Mouse (Mus musculus): ENCODE measurements around the gene Pnrc2. TPM values are rescaled to one million over a fixed set of nuclear protein-coding genes. Genes with fewer than 3 reads are reported as not detected.

The Pnrc2 gene
- total RNA-seq (2017): 315 and 327 TPM in 2 replicates

DNA sequence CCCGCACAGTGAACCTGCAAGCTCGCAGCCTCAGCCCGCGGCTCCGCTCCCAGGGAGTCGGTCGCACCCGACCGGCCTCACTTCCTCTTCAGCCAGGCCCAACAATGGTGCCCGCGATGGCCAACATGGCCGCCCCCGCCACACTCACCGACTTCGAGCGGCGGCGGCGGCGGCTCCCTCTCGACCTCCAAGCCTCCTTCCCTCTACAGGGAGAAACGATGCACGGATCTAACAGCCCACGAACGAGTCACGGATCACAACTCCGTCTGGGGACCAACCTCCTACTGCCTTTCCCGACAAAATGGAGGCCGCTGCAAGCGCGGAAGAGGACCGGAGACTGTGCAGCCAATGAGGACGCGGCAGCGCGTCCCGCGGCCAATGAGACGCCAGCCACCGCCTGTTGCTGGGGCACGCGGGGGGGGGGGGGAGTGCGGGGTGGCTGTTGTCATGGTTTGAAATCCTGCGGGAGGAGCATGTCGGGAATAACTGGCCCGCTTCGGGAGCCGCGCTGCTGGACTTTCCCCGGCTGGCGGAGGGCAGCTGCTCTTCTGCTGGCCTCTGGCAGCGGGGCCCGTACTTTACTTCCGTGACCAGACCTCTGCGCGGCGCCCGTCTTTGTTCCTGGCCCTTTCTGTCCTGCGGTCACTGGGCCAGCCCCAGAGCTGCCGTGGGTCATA, at the start of gene Pnrc2:
Gene Pnrc2 (minus strand): TSS at position 325 of the 677 bp plus-strand sequence.
- ATAC-seq (ENCODE audit: extremely low read depth, insufficient number of reproducible peaks, low FRiP score, poor library complexity, severe bottlenecking): peak; percentile 49

GRCm38 (mm10) chr4:135922190-135922589, 48.5 kb upstream of the Pnrc2 start:
- ATAC-seq (ENCODE audit: extremely low read depth, insufficient number of reproducible peaks, low FRiP score, poor library complexity, severe bottlenecking): no peak

DNA sequence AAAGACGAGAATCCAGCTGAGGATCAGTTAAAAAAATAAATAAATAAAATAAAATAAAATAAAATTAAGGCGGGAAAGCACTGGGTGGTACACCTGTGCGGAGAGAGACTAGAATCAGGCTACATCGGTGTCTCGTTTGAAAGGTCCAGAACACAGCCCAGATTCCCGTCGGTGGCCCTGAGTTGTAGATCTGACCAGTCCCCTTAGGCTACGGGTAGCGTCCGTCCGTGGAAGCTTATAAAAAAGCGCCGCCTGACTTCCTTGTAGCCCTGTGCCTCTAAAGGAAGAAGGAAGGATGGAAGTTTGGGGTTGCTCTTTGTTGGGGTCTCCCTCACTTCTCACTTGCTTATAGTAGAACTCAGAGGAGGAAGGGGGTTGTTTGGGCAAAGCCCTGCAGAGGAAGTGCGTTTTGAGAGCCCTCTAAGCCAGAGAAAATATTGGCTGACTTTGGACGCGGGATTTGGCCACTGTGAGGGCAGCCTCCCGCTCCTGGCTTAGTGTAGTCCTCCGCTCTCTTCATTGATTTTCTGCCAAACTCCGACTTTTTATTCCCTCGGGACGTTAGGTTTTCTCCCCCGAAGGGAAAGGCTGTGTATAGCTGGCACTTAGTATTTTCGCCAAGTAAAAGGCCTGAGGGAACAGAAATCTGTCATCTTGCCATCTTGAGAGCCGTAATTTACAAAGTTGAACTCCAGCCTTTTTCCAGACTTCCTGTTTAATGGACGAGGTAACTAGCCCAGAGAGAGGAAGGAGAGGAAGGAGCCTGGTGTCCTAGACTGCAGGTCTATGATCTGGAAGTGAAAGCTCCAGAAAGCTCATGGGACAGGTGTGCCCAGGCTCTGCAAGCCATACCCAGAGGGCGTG, 47.8 kb upstream of the Pnrc2 start:
- no peak for ATAC-seq (ENCODE audit: extremely low read depth, insufficient number of reproducible peaks, low FRiP score, poor library complexity, severe bottlenecking)

- ATAC-seq (ENCODE audit: extremely low read depth, insufficient number of reproducible peaks, low FRiP score, poor library complexity, severe bottlenecking): peak; percentile 90
Observed at GRCm38 (mm10) chr4:135920304-135921241, 46.9 kb upstream of the Pnrc2 start, which contains the start of gene Fuca1. Gene Fuca1 (plus strand): TSS chr4:135920735.

GRCm38 (mm10) chr4:135919280-135919639, 45.6 kb upstream of the Pnrc2 start:
- ATAC-seq (ENCODE audit: extremely low read depth, insufficient number of reproducible peaks, low FRiP score, poor library complexity, severe bottlenecking): no peak

DNA sequence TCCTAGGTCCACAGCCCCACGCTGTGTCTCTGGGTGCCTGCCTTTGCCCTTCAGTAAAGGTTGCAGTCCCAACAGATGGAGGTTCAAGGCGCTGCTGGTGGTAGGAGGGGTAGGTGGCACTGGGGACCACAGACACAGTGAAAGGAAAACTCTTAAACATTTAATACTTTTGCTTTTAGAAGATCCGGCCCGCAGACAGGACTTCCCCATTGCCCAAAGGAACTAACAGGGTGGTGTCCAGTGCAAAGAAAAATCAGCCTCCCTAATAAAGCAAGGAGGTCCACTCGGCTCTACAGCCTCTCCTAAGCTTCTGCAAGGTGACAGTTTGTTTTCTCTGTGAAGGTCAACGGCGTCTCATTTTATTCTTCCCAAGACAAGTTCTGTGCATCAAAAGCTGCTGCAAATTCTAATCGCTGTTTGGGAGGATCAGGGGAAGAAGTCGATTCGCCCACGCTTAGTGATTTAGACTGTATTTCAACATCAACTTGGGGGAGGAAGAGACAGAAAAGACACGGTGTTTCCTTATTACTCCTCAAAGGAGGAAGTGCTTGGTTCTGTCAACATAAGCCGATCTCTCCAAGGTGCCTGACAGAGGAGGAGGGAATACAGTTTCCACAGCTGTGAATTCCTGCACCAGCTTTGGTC, 45.1 kb upstream of the Pnrc2 start:
- ATAC-seq (ENCODE audit: extremely low read depth, insufficient number of reproducible peaks, low FRiP score, poor library complexity, severe bottlenecking): peak; percentile 27; the same call in 1 of the 2 replicates

DNA sequence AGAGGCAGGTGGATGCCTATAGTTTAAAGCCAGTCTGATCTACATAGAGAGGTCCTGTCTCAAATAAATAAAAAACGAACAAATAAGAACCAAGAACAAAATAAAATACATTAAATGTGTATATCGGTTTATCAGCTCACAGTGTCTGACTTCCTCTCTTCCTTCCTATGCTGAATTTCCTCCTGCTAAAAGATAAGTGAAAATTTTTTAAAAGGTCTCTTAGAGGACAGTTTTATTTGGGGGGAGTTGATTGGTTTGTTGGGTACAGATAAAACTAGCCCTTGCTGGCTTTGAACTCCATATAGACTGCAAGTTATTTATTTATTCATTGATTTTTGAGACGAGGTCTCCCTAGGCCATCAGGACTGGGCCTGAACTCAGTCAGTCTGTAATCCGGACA, 39.8 kb upstream of the Pnrc2 start:
- no peak for ATAC-seq (ENCODE audit: extremely low read depth, insufficient number of reproducible peaks, low FRiP score, poor library complexity, severe bottlenecking)

DNA sequence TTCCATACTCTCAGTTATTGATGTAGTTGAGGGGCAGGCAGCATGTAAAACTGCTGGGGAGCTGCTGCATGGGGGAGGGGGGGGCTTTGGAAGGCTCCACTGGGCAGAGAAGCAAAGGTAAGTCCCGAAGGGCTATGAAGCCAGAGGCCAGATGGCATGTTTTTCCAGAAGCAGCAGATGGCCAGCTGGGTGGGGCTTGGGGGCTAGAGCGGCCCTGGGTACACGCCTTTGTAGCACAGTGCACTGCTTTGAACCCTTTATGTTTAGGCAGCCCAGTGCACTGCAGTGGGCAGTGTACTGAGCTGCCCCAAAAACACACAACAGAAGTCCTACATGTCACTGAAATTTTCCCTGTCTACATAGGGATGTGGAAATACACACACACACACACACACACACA, 39.2 kb upstream of the Pnrc2 start:
- ATAC-seq (ENCODE audit: extremely low read depth, insufficient number of reproducible peaks, low FRiP score, poor library complexity, severe bottlenecking): no peak

DNA sequence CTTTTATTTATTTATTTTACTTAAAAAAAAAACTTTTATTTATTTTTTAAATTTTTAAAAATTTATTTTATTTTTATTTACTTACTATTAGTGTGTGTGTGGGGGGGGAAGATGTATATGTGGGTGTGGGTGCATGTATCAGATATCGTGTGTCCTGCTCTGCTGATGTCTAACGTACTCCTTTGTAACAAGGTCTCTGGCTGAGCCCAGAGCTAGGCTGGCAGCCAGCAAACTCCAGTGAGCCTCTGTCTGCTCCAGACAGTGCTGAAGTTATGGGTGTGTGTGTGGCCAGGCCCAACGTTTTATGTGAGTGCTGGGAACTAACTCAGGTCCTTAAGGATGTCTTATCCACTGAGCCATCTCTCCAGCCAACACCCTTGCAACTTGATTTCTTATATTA, 38.5 kb upstream of the Pnrc2 start:
- no peak; the same call in 1 of the 2 replicates for ATAC-seq (ENCODE audit: extremely low read depth, insufficient number of reproducible peaks, low FRiP score, poor library complexity, severe bottlenecking)

DNA sequence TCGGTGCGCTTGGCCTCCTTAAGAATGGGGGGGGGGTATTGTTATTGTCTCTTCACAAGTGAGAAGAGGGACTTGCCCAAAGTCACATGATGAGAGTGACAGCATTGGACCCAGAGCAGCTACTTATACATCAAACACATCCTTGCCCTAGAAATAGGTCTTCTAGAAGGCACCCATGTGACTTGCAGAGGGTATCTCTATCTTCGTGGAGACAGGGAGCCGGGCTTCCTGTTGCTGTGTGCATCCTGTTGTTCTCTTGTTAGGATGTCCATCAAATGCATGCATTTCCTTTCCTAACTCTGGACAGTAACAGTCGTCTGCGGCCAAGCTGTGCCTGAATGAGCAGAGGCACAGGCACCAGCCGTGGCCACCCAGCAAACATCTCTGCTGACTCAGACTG, 37.9 kb upstream of the Pnrc2 start:
- peak; percentile 69 for ATAC-seq (ENCODE audit: extremely low read depth, insufficient number of reproducible peaks, low FRiP score, poor library complexity, severe bottlenecking)

DNA sequence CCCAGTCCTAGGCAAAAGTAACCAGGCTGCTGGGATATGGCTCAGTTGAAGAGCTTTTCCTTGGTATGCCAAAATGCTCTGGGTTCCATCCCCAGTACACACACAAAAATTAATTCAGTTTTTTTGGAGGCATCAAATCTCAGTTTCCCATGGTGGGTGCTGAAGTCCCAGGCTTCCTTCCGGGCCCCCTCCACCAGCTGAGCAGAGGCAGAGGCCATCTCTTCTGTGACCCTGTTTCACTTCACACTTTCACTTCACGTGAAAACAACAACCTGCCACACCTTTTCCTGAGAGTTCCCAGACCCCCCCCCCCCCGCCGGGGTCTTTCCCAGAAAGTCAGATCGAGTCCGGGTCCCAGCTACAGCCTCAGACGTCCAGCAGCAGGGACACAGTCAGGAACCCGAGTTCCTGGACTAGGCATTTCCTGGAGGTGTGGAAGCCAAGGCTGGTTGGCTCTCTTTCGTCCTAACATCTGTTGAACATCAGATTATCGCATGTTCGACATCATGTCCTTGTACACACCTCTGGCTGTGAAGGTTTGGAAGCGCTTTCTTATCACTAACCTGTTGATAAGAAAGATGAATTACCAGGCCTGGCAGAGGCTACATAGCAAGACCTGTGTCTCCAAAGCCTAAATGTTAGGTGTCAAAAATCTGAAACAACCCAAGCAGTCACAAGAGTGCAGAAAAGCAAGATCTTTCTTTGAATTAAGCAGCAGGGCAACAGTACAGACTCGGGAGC, 35.8 kb upstream of the Pnrc2 start:
- no peak for ATAC-seq (ENCODE audit: extremely low read depth, insufficient number of reproducible peaks, low FRiP score, poor library complexity, severe bottlenecking)

- no peak for ATAC-seq (ENCODE audit: extremely low read depth, insufficient number of reproducible peaks, low FRiP score, poor library complexity, severe bottlenecking)
Observed at GRCm38 (mm10) chr4:135906633-135907032, 33.0 kb upstream of the Pnrc2 start.

GRCm38 (mm10) chr4:135904810-135905209, 31.2 kb upstream of the Pnrc2 start:
- no peak for ATAC-seq (ENCODE audit: extremely low read depth, insufficient number of reproducible peaks, low FRiP score, poor library complexity, severe bottlenecking)

GRCm38 (mm10) chr4:135902606-135903242, 29.1 kb upstream of the Pnrc2 start:
- no peak for ATAC-seq (ENCODE audit: extremely low read depth, insufficient number of reproducible peaks, low FRiP score, poor library complexity, severe bottlenecking)

DNA sequence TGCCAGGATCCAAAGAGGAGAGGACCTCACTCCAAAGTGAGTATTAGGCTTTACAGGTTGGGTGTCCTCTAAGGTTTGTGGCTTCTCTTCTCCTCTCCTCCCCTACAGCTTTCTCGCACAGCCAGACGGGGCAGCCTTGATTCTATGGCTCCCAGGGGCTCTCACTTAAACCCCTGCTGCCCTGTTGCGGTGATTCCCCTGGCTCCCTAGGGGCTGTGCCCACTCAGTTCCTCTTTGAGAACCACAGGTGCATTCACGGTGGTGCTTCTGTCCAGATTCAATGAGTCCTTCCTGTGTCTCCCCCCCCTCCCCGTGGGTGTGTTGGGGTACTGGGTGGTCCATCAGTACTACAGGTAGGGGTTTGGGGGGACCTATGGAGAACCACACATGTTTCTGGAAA, 26.4 kb upstream of the Pnrc2 start:
- peak; percentile 61 for ATAC-seq (ENCODE audit: extremely low read depth, insufficient number of reproducible peaks, low FRiP score, poor library complexity, severe bottlenecking)

GRCm38 (mm10) chr4:135899050-135899448, 25.4 kb upstream of the Pnrc2 start:
- peak; percentile 43; the same call in 1 of the 2 replicates for ATAC-seq (ENCODE audit: extremely low read depth, insufficient number of reproducible peaks, low FRiP score, poor library complexity, severe bottlenecking)

GRCm38 (mm10) chr4:135898380-135899049, 24.9 kb upstream of the Pnrc2 start:
- peak; percentile 86 for ATAC-seq (ENCODE audit: extremely low read depth, insufficient number of reproducible peaks, low FRiP score, poor library complexity, severe bottlenecking)

Measured in neutrophil, adult 5-6 weeks (primary cell).